Mouse (Mus musculus): ENCODE data around the gene Plekhg2. TPM values are rescaled to one million over a fixed set of nuclear protein-coding genes. Genes with fewer than 3 reads are reported as not detected.

Gene Plekhg2
- polyA plus RNA-seq, 3 experiments from 2014 or later, result 48.5 to 102 (median 74.0) TPM

DNA sequence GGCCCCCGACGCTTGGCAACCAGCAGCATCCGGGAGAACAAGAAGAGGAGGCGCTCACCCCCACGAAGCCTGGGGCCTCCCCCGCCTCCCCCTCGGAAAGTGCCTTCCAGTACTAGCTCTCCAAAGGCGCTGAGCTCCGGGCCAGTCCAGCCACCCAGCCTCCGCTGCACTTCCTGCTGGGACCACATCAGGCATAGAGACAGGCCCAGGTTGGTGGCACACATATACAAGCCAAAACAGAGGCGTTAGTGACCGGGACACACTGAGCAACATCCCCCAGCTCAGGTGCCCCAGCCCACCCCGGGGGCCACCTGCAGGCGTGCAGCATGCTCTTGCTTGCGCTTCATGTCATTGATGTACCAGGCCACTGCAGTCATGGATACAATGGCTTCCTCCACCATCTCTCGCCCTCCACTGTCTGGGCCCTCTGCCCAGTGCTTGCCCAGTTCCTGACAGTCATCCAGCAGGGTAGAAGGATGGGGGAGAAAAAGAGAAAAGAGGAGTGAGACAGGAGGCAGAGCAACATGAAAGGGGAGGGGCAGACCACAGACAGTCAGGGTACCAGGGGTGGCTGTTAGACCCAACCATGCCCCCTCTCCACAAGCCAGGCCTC is 4.6 kb downstream of the Plekhg2 start:
- ATAC-seq, result no peak

DNA sequence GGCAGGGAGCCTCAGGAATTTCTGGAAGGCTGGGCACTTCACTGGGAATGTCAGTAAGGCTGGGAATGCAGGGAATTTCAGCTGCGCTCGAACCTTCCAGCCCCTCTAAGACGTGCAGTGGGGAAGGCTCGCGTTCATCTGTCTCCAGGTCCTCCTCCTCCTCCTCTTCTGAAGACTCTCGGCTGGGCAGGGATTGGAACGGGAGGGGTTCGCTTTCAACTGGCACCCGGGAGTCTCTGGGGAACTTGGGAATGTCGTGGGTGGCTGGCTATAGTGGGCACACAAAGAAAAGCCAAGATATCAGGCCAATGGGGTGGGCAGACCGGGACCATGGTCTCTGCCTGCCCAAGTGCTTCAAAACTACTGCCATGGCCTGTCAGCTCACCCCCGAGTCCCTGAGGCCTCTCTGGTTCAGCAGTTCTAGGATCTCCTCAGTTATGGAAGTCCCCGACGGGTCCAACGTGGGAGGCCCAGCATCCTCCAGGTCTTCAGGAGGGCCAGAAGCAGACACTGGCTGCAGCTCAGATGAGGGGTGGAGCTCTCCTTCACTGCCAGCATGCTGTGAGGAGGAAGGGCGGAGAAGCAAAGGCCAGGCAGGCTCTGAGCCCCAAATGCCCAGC is 9.8 kb downstream of the Plekhg2 start:
- no peak for ATAC-seq

GRCm38 (mm10) chr7:28361647-28362341 is 10.6 kb downstream of the Plekhg2 start:
- ATAC-seq, result no peak

GRCm38 (mm10) chr7:28360291-28360690 is 12.1 kb downstream of the Plekhg2 start:
- ATAC-seq, result no peak

GRCm38 (mm10) chr7:28359854-28360253 is 12.5 kb downstream of the Plekhg2 start:
- ATAC-seq, result no peak

DNA sequence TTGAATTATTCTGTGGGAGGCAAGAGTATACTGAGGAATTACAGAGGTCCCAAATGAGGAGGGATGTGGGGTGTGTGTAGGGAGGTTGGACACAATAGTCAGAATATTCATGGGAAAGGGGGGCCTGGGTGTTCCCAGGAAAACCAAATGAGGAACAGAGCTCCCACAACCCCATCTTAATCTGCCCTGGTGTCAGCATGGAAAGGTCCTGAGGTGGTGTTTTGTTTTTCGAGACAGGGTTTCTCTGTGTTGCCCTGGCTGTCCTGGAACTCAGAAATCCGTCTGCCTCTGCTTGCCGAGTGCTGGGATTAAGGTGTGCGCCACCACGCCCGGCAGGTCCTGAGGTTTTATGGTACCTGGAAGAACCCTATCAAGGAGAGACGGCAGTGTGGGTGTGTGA is 14.0 kb downstream of the Plekhg2 start:
- ATAC-seq, result no peak

- no peak for ATAC-seq
Observed at GRCm38 (mm10) chr7:28357984-28358383, 14.4 kb downstream of the Plekhg2 start.

DNA sequence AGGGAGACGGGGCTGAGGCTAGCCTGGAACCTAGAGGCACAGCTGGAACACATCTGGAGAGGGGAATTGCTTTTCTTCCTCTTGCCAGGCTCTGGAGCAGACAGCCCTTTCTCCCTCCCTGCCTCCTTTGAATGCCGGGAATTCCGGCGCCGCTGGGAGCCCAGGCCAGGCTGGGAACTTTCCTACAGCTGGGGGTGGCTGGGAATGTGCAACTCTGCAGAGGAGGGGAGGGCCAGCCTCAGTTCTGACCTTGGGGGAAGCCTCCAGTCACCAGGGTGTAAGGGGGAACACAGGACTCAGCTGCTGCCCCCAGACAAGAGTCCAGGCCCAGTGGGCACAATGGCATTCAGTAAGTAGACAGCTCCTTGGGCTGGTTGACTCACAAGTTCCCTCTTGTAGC is 15.4 kb downstream of the Plekhg2 start:
- ATAC-seq, result no peak

DNA sequence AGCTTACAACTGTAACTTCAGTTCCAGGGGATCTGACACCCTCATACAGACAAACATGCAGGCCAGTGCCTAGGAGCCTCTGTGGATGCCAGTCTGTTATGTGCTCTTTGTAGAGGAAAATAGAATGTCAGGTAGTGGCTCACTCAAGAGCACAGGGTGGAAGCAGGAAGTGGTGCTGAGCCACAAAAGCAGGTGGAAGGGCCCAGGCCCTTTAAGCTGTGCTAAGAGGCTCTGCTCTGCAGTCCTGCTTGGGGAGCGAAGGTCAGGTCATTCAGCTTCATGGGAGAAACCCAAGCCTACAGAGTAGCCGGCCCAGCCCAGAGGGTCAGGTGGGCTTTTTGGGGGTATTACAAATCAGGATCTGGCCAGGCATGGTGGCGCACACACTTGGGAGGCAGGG is 17.2 kb downstream of the Plekhg2 start:
- ATAC-seq, result peak; percentile 55

- no peak for ATAC-seq
Observed at GRCm38 (mm10) chr7:28354596-28354995, 17.8 kb downstream of the Plekhg2 start.

DNA sequence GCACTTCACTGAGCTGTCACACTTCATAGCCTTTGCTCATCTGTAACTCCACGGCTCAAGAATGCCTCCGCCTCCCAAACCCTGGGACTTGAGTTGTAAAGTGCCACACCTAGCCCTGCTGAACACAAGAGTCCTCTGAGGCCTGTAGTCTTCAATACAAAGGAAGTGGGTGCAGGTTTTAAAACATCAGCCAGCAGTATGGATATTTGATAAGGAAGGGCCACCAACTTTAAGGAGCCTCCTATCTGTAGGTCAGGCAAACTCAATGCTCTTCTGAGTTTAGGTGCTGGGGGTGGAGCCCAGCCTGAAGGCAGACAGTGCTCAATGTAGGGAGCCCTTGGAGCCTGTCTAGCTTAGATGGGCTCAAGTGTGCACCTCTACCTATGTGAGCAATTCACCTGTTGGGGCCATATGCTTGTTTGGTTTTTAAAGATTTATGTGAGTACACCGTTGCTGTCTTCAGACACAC is 18.3 kb downstream of the Plekhg2 start:
- no peak for ATAC-seq

GRCm38 (mm10) chr7:28353267-28353666 is 19.1 kb downstream of the Plekhg2 start:
- no peak for ATAC-seq

DNA sequence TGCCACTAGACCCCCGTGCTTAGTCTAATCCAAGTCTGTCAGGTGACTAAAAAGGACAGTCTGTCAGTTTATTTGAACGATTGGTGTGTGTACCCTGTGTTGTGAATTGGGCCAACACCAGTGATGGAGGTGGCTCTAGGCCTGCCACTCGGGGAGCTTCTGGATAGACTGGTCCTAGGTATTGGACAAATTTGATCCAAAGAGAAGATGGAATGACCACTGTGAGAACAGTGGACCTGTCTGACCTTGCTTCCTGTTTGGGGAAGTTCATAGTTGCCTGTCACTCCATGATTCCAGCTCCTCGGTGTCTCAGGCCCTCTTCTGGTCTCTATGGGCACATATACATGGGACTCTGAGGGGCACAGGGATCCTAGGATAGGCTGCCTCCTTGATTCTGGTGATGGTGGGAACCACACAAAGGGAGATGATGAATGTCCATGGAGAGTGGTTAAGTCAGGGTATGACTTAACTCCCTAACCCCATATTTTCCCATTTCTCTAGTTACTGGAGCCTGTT is 20.7 kb downstream of the Plekhg2 start:
- ATAC-seq, result no peak

DNA sequence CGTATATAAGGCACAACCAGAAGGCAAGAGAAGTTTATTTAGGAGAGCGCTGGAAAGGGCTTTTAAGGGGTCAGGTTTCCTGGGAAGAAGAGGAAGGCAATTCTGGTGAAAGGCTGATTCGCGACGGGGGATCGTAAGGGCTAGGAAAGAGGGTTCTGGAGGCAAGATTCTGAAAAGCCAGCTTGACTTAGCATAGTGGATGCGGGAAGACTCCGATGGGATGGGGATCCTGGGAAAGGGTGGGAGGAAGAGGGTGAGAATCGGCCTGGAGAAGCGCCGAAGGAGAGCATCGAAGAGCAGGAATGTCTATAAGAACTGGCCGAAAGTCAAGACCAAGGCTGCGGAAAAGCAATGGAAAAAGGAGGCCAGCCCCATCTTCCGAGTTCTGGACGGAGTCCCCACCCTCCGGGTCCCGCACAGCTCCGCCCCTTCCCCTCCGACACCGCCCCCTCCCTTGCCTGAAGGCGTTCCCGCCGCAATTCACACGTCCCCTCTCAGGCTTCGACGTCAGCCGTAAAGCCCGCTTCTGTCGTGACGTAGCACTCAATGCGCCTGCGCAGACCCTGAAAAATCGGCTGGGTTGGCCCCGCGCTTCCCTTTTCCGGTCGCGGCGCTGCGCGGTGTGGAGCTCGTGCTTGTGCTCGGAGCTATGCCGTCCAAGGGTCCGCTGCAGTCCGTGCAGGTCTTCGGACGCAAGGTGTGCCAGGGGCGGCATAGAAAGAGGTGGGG is 22.1 kb downstream of the Plekhg2 start, which contains the start of gene Rps16:
Rps16 (plus strand) TSS at position 498 of the 729 bp plus-strand sequence.
- peak; percentile 88 for ATAC-seq

- ATAC-seq, result no peak
Observed at GRCm38 (mm10) chr7:28348601-28349000, 23.8 kb downstream of the Plekhg2 start.

DNA sequence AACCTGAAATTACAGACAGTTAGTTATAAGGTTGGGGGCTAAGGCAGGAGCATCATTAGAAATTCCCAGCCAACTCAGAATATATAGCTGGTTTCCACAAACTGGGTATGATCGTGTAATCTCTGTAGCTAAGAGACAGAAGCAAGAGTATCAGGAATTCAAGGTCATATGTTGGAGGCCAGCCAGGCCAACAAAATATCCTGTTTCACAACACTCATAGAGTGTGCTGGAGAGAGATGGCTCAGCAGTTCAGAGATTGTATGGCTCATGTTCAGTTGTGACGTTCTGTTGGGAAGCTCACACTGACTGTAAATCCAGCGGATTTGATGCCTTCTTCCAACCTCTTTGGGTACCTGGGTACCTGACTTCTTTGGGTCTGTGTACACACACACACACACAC is 24.7 kb downstream of the Plekhg2 start:
- no peak for ATAC-seq

DNA sequence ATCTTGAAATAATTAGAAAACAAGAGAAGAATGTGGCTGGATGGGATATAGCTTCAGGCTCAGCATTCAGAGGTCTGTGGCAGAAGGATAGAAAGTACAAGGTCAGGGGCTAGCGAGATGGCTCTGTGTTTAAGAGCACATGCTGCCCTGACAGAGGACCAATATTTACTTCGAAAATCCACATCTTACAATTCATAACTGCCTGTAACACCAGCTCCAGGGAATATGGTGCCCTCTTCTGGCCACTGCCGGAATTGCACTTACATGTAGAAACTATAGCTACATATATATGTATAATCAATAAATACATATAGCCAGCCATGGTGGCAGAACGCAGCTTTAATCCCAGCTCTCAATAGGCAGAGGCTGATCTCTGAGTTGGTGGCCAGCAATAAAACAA is 27.8 kb downstream of the Plekhg2 start:
- no peak for ATAC-seq

DNA sequence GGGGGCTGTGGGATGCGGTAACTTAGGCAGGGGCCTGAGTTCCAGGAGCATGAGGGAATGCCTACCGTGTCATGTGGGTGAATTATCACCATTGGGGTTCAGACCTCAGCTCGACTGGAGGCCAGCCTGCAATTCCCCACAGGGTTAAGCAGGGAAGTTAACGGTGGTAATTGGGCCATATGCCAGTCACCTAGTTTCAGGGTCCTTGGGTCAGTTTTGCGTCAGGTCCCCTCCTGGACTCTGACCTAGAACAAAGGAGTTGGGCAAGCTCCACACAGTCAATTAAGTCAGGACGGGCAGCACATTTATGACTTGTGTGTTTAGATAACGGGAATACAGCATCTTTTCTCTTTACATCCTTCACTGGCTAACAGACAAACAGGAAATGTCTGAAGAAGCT is 31.0 kb downstream of the Plekhg2 start:
- ATAC-seq, result no peak

- ATAC-seq, result no peak
Observed at GRCm38 (mm10) chr7:28339213-28339917, 33.0 kb downstream of the Plekhg2 start.

- peak; percentile 99 for ATAC-seq
Observed at GRCm38 (mm10) chr7:28338108-28338998, 34.0 kb downstream of the Plekhg2 start, which contains the start of gene Supt5. Gene Supt5 (minus strand): TSS chr7:28338746.

DNA sequence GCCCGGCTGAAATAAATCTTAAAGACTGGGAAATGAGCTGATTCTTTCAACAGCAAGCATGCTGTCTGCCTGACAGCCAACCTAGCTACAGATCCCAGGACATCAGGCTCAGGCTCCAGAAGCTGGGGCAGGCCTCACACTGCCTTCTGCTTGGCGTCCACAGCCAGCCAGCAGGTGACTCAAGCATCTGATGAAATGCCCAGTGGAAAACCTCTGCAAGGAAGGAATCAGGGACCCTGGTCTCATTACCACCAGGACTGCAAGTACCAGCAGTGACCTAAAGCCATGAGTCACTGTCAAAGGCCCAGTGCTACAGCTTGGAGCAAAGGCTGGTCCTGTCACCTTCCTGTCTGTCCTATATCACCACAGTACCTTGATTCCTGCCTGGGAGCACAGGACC is 36.9 kb downstream of the Plekhg2 start:
- no peak for ATAC-seq
